Mouse (Mus musculus): Measurements from ENCODE around the gene Gm11634. TPM values are rescaled to one million over a fixed set of nuclear protein-coding genes. Genes with fewer than 3 reads are reported as not detected.
"Not testable (repeated sequence)": the region's sequence is repeated elsewhere in the genome, so short reads cannot be mapped to it uniquely, and the experiment has no call there.

Gene Gm11634
- polyA plus RNA-seq, 1 experiment from 2014 or later: not detected

DNA sequence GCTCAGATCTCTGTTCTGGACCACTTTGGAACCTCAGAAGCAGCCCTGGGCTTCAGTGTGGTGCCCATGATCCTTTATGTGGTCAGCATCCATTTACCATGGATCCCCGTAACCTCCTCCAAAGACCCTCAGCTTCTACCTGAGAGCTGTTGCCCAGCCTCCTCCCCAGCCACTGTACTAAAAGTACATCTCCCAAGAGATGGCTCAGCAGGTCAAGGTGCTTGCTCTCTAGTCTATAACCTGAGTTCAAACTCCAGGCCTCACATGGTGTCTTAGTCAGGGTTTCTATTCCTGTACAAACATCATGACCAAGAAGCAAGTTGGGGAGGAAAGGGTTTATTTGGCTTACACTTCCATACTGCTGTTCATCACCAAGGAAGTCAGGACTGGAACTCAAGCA, 14.0 kb downstream of the Gm11634 start:
- ATAC-seq (ENCODE audit: low FRiP score); H3K4me1 ChIP-seq; H3K27me3 ChIP-seq (replicated peaks); H3K4me2 ChIP-seq; H3K27ac ChIP-seq (replicated peaks); H3K9me3 ChIP-seq (replicated peaks); H3K4me3 ChIP-seq (replicated peaks); H3K9ac ChIP-seq (replicated peaks): not testable (repeated sequence)
- 95% methylated on average over 1 of the region's 1 CpGs for WGBS
- peaks cover 24% of the 10 kb centered on the region for H3K36me3 ChIP-seq

GRCm38 (mm10) chr11:101583205-101583604, 15.9 kb downstream of the Gm11634 start:
- H3K36me3 ChIP-seq: peaks cover 39% of the 10 kb centered on the region
- no peak overlapping the region for H3K4me2 ChIP-seq
- H3K4me3 ChIP-seq (replicated peaks): no peak overlapping the region
- no peak for ATAC-seq (ENCODE audit: low FRiP score)
- 92% methylated on average over 2 of the region's 2 CpGs for WGBS
- H3K9ac ChIP-seq (replicated peaks): no peak overlapping the region
- H3K27ac ChIP-seq (replicated peaks): no peak overlapping the region
- H3K9me3 ChIP-seq (replicated peaks): no peaks in the 10 kb centered on the region
- no peaks in the 10 kb centered on the region for H3K27me3 ChIP-seq (replicated peaks)
- no peaks in the 10 kb centered on the region for H3K4me1 ChIP-seq

DNA sequence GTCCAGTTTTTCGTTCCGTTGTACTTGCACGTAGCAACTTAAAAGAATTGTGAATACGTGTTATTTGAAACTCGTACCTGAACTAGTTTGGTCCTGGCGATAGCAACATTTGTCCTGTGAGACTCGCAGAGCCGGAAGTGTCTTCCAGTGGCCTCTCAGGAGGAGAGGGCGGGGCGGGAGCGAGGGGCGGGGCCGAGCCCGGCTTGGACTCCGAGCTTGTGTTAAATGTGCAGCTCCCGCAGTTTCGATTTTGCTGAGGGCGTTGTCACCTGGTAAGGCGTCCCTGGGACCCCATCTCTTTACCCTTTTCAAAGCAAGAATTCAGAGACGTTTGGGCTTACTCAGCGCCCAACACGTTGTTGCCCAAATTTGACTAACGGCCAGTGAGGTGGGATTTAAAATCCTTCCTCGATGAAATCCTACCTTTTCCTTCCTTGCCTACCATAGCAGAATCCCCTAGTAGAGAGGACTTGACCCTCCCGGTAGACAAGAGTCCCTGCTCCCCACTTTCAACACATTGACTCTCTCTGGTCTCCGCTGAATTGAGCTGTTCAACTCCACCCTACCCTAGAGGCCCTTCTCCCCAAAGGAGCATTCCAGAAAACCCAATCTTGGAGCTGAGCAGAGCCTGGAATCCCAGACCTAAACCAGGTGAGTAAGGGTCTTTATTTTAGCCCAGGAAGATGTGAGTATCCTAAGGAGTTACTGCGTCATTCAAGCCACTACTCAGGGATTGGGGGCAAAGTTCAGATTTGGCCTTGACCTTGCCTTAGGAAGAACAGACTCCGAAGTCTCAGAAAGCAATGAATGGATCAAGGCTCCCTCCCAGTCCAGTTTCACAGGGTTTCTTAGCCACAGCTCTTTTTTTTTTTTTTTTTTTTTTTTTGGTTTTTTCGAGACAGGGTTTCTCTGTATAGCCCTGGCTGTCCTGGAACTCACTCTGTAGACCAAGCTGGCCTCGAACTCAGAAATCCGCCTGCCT, 16.7 kb downstream of the Gm11634 start, which contains the start of gene Tmem106a:
Tmem106a (plus strand) TSS at position 189 of the 982 bp plus-strand sequence.
- Histone ChIP-seq H3K9me3 (replicated peaks) (no peaks in the 10 kb centered on the region), H3K27me3 (replicated peaks) (no peaks in the 10 kb centered on the region), H3K4me2 (peak within 1 kb of the TSS; percentile 49), H3K9ac (replicated peaks) (0 out of 2 replicates have a peak within 1 kb of the TSS, but pooled peaks have one; percentile 8), H3K36me3 (peaks cover 48% of the 10 kb centered on the region), H3K4me3 (replicated peaks) (peak within 1 kb of the TSS; percentile 24), H3K27ac (replicated peaks) (no peak within 1 kb of the TSS), H3K4me1 (no peaks in the 10 kb centered on the region)
- ATAC-seq (ENCODE audit: low FRiP score): no peak
- WGBS: 19% methylated on average over 30 of the region's 31 CpGs

GRCm38 (mm10) chr11:101581081-101581764, 17.8 kb downstream of the Gm11634 start:
- Histone ChIP-seq H3K9ac (replicated peaks) (no peak overlapping the region), H3K9me3 (replicated peaks) (no peaks in the 10 kb centered on the region), H3K4me3 (replicated peaks) (no peak overlapping the region), H3K36me3 (peaks cover 52% of the 10 kb centered on the region), H3K4me2 (no peak overlapping the region), H3K4me1 (no peaks in the 10 kb centered on the region), H3K27ac (replicated peaks) (no peak overlapping the region), H3K27me3 (replicated peaks) (no peaks in the 10 kb centered on the region)
- ATAC-seq (ENCODE audit: low FRiP score): no peak
- WGBS: 80% methylated on average over 6 of the region's 6 CpGs

GRCm38 (mm10) chr11:101576116-101576515, 22.9 kb downstream of the Gm11634 start:
- ATAC-seq (ENCODE audit: low FRiP score): no peak
- Histone ChIP-seq H3K36me3 (peaks cover 94% of the 10 kb centered on the region), H3K9ac (replicated peaks) (no peak overlapping the region), H3K4me1 (no peaks in the 10 kb centered on the region), H3K4me2 (no peak overlapping the region), H3K27me3 (replicated peaks) (no peaks in the 10 kb centered on the region), H3K27ac (replicated peaks) (no peak overlapping the region), H3K9me3 (replicated peaks) (no peaks in the 10 kb centered on the region), H3K4me3 (replicated peaks) (no peak overlapping the region)
- WGBS: 84% methylated on average over 6 of the region's 6 CpGs

GRCm38 (mm10) chr11:101568421-101568820, 30.6 kb downstream of the Gm11634 start:
- Histone ChIP-seq H3K4me2 (no peak overlapping the region), H3K27ac (replicated peaks) (no peak overlapping the region), H3K27me3 (replicated peaks) (no peaks in the 10 kb centered on the region), H3K9ac (replicated peaks) (no peak overlapping the region), H3K4me3 (replicated peaks) (no peak overlapping the region), H3K4me1 (no peaks in the 10 kb centered on the region), H3K36me3 (peaks cover 83% of the 10 kb centered on the region), H3K9me3 (replicated peaks) (no peaks in the 10 kb centered on the region)
- WGBS: 87% methylated on average over 3 of the region's 3 CpGs
- no peak for ATAC-seq (ENCODE audit: low FRiP score)

DNA sequence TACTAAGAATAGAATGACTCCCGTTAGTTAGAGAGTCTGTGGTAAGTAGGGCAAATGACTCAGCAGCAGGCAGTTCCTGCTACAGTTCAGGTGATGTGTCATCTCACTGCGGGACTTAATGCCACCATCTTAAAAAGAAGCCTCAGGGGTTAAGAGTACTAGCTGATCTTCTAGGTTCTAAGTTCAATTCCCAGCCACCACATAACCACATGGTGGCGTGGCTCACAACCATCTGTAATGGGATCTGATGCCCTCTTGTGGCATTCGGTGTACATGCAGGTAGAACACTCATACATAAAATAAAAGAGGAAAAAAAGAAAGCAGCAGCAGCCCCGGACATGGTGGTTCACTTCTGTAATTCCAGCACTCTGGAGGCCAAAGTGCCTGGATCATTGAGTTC, 36.7 kb downstream of the Gm11634 start:
- no peaks in the 10 kb centered on the region for H3K4me1 ChIP-seq
- no peak overlapping the region for H3K9ac ChIP-seq (replicated peaks)
- 42% methylated on average over 5 of the region's 5 CpGs for WGBS
- no peaks in the 10 kb centered on the region for H3K9me3 ChIP-seq (replicated peaks)
- H3K4me2 ChIP-seq: no peak overlapping the region
- peaks cover 63% of the 10 kb centered on the region for H3K36me3 ChIP-seq
- H3K4me3 ChIP-seq (replicated peaks): no peak overlapping the region
- no peak overlapping the region for H3K27ac ChIP-seq (replicated peaks)
- no peak for ATAC-seq (ENCODE audit: low FRiP score)
- H3K27me3 ChIP-seq (replicated peaks): no peaks in the 10 kb centered on the region

- H3K4me1 ChIP-seq: peaks cover 25% of the 10 kb centered on the region
- WGBS: 59% methylated on average over 2 of the region's 2 CpGs
- no peak overlapping the region for H3K4me3 ChIP-seq (replicated peaks)
- H3K27ac ChIP-seq (replicated peaks): no peak overlapping the region
- H3K4me2 ChIP-seq: no peak overlapping the region
- no peaks in the 10 kb centered on the region for H3K27me3 ChIP-seq (replicated peaks)
- H3K9ac ChIP-seq (replicated peaks): no peak overlapping the region
- ATAC-seq (ENCODE audit: low FRiP score): no peak
- H3K36me3 ChIP-seq: peaks cover 38% of the 10 kb centered on the region
- no peaks in the 10 kb centered on the region for H3K9me3 ChIP-seq (replicated peaks)
Measured at GRCm38 (mm10) chr11:101556954-101557353, 42.1 kb downstream of the Gm11634 start.

- H3K4me2 ChIP-seq: no peak overlapping the region
- H3K4me3 ChIP-seq (replicated peaks): no peak overlapping the region
- H3K27ac ChIP-seq (replicated peaks): no peak overlapping the region
- H3K27me3 ChIP-seq (replicated peaks): no peaks in the 10 kb centered on the region
- H3K36me3 ChIP-seq: peaks cover 38% of the 10 kb centered on the region
- WGBS: 84% methylated on average over 7 of the region's 7 CpGs
- peaks cover 26% of the 10 kb centered on the region for H3K4me1 ChIP-seq
- ATAC-seq (ENCODE audit: low FRiP score): no peak
- no peaks in the 10 kb centered on the region for H3K9me3 ChIP-seq (replicated peaks)
- H3K9ac ChIP-seq (replicated peaks): no peak overlapping the region
Measured at GRCm38 (mm10) chr11:101556541-101556940, 42.5 kb downstream of the Gm11634 start.

GRCm38 (mm10) chr11:101553354-101553930, 45.6 kb downstream of the Gm11634 start:
- Histone ChIP-seq H3K9me3 (replicated peaks) (no peaks in the 10 kb centered on the region), H3K4me1 (peaks cover 37% of the 10 kb centered on the region), H3K27ac (replicated peaks) (peak overlapping the region; percentile 93), H3K9ac (replicated peaks) (peak overlapping the region; percentile 68), H3K27me3 (replicated peaks) (no peaks in the 10 kb centered on the region), H3K4me2 (peak overlapping the region; percentile 79), H3K36me3 (peaks cover 13% of the 10 kb centered on the region), H3K4me3 (replicated peaks) (peak overlapping the region; percentile 66)
- ATAC-seq (ENCODE audit: low FRiP score): no peak
- WGBS: 23% methylated on average over 8 of the region's 8 CpGs

GRCm38 (mm10) chr11:101552476-101553300, 46.4 kb downstream of the Gm11634 start:
- WGBS: under 1% methylated on average over 37 of the region's 37 CpGs
- Histone ChIP-seq H3K9me3 (replicated peaks) (no peaks in the 10 kb centered on the region), H3K4me3 (replicated peaks) (peak overlapping the region; percentile 66), H3K4me1 (peaks cover 37% of the 10 kb centered on the region), H3K27me3 (replicated peaks) (no peaks in the 10 kb centered on the region), H3K4me2 (peak overlapping the region; percentile 79), H3K27ac (replicated peaks) (peak overlapping the region; percentile 97), H3K36me3 (peaks cover 7% of the 10 kb centered on the region; the same call in 1 of the 2 replicates), H3K9ac (replicated peaks) (peak overlapping the region; percentile 68)
- peak; percentile 97 for ATAC-seq (ENCODE audit: low FRiP score)

All from neural tube, embryonic 15.5 days (tissue).